Mouse (Mus musculus) urinary bladder, postnatal 36 days (tissue): ENCODE results near the gene Rgl3.

Experiments
- DNase-seq, 2 experiments: peaks; one replicate each; pipeline ENCODE4 v3.0.0; 2022; ENCODE audit warnings: low spot score in 2 of 2, mixed read lengths in 1 of 2

The Rgl3 gene

GRCm38 (mm10) chr9:21948146-21948545 is 41.1 kb downstream of the Rgl3 start:
- no peak for DNase-seq

- DNase-seq = no peak
Measured at GRCm38 (mm10) chr9:21947540-21948130, 41.6 kb downstream of the Rgl3 start.

DNA sequence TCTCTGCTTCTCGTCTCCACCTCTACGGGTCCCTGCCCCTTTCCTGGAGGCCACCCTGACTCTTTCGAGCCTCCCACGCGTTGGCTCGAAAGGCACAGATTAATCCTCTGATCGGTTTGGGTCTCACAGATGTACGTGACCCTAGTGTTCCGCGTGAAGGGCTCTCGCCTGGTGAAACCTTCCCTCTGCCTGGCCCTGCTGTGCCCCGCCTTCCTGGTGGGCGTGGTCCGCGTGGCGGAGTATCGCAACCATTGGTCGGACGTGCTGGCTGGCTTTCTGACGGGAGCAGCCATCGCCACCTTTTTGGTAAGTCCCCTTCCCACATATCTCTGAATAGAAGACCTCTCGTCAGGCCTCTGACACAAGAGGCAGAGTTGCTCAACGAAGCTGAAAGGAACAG is 45.0 kb downstream of the Rgl3 start:
- no peak for DNase-seq

GRCm38 (mm10) chr9:21943638-21944037 is 45.6 kb downstream of the Rgl3 start:
- DNase-seq = no peak

- no peak for DNase-seq
Measured at GRCm38 (mm10) chr9:21943046-21943445, 46.2 kb downstream of the Rgl3 start.

- no peak for DNase-seq
Measured at GRCm38 (mm10) chr9:21938234-21938855, 50.9 kb downstream of the Rgl3 start.

- no peak for DNase-seq
Measured at GRCm38 (mm10) chr9:21937711-21938175, 51.5 kb downstream of the Rgl3 start.

- peak; percentile 95 to 96 for DNase-seq
Measured at GRCm38 (mm10) chr9:21936692-21937570, 52.3 kb downstream of the Rgl3 start, which contains the start of gene Plppr2. Plppr2 (plus strand) TSS chr9:21937033.

DNA sequence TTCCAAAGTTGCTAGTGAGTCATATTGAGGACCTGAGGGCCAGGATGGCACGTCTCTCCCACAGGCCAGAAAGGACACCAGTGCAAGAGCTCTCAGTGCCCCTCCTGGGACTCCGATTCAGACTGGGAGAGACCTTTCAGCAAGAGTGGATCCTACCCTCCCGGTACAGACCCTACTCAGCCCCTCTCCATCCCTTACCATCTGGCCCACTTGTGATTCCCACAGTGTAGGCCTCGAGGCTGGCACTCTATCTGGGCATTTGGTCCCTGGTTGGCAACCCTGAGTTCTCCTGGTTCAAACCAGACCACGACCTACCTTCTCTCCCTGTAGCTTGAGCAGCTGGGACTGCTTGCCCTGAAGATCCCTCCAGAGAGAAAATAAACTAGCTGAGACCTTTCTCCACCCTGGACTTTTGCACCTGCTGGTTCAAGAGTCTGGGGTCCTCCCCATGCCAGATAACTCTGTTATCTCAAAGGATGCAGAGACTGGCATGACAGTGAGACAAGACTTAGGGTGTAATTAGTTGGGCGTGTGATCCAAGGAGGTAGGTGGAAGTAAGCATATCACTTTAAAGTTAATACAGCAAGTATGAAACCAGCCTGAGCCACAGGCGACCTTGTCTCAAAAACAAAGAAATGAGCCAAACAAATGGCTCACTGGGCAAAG is 53.6 kb downstream of the Rgl3 start:
- DNase-seq = no peak

DNA sequence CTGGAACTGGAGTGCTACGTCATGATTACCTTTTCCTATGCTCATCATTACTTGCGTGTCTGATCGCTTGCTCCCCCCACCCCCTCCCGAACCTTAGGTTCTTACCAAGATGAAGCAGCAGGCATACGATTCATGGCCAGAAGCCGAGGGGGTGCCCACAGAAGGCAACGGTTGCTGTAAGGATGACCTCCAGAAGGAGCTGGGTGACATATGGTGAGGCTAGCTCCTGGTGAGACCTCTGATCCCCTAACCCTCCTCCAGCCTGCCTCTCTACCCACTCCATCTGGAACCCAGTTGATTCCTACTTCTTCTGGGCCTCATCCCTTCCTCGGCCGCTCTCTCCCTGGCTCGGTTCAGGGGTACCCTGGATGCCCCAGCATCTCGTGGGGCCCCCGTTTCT is 55.2 kb downstream of the Rgl3 start:
- DNase-seq = no peak

- DNase-seq = no peak
Measured at GRCm38 (mm10) chr9:21932445-21933137, 56.7 kb downstream of the Rgl3 start.

GRCm38 (mm10) chr9:21932006-21932405 is 57.2 kb downstream of the Rgl3 start:
- DNase-seq = no peak

- DNase-seq = no peak
Measured at GRCm38 (mm10) chr9:21929208-21929607, 60.0 kb downstream of the Rgl3 start.

- DNase-seq = peak; percentile 86 to 94
Measured at GRCm38 (mm10) chr9:21927208-21927753, 62.0 kb downstream of the Rgl3 start, which contains the start of the genes Ccdc159 and Tmem205. Ccdc159 (plus strand) TSS chr9:21927471. Tmem205 (minus strand) TSS chr9:21927556.

DNA sequence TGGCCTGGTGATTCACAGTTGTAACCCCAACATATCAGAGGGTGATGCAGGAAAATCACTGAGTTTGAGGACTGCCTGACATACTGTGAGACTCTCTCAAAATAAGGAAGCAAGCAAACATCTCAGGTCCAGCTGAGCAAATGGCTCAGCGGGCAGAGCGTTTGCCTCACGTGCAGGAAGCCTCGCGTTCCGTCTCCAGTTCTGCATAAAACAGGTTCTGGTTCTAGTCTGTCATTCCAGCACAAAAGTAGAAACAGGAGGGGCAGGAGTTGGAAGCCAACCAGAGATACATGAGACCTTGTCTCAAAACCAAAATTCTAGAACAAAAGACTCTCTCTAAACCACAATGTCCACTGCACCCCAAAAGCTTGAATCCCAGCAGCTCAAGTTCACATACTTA is 62.5 kb downstream of the Rgl3 start:
- no peak for DNase-seq

DNA sequence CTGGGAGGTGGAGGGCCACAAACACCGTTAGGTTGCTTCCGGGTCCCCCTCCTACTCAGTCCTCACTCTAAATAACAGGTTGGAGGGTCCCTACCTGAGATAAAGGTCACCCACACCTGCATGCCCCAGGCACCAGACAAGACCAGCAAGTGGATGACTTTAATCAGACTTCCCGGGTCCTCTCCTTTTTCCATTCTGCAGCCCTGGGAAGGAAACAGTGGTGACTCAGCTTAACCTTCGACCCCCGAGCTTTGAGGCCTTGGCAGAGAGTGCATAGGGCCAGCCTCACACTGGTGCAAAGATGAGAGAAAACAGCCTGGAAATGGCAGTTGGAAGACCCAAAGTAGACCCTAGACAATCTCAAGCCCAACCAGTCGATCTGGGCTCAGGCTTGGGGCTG is 63.1 kb downstream of the Rgl3 start:
- peak in 1 of 2 experiments; percentile 33 for DNase-seq

DNA sequence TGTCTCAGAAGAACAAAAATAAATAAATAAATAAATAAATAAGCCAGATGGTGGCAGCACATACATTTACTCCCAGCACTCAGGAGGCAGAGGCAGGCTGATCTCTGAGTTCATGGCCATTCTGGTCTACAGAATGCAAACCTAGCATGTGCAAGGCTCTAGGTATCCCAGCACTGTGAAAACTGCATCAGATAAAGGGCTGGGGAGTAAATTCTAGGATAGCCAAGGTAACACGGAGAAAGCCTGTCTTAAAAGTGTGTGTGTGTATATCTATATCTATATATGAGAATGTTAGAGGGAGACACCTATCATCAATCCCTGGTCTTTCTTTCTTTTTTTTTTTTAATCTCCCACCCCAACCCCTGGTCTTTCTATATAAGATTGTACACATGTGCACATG is 63.7 kb downstream of the Rgl3 start:
- no peak for DNase-seq

GRCm38 (mm10) chr9:21925034-21925433 is 64.2 kb downstream of the Rgl3 start:
- no peak for DNase-seq

GRCm38 (mm10) chr9:21924099-21924493 is 65.2 kb downstream of the Rgl3 start:
- DNase-seq = peak; percentile 85 to 95

DNA sequence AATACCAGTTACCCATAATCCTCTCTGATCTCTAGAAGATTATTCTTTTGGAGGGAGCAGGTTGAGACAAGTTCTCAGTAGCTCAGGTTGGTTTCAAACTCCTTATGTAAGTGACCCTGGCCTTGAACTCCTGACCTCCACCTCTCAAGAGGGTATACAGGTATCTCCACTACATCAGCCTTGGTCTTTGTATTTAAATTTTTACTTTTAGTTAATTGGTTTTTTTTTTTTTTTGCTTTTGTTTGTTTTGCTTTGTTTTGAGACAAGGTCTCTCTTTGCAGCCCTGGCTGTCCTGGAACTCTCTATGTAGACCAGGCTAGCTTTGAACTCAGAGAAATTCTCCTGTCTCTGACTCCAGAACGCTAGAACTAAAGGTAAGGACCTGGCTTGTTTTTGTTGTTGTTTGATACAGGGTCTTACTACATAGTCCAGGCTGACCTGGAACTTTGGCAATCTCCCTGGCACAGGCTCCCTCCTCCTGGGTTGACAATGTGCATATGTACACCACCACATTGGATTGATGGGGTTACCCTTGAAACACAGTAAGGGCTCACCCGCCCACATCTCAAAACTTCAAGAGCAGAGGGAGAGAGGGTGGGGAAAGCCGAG is 65.7 kb downstream of the Rgl3 start:
- DNase-seq = no peak

DNA sequence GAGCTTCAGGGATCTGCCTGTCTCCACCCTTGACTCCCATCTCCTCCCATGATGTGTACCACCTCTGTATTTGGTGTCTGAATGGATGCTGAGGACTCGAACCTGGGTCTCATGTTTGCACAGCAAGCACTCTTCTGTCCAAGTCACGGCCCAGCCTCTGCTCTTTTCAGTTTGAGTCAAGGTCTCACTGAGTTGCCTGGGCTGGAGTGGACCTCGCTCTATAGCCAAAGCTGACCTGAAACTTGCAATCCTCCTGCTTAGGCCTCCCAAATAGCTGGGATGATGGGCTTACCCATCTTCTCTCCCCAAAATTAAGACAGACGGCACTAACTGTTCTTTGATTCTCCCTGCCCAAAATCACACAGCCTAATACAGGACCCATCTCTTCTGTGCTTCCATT is 66.2 kb downstream of the Rgl3 start:
- no peak for DNase-seq
